Mouse (Mus musculus): ENCODE measurements at regions not wholly inside any gene's neighbourhood (a gene's known extent, or its start where the extent isn't known, plus 50 kb on each side); places are given as distances from the start of the nearest gene placed in this dataset.
A peak's percentile ranks its signal among the peaks of the same experiment; 100 is the strongest.

- no peak for DNase-seq (ENCODE audit: low read depth, low spot score)
Observed at GRCm38 (mm10) chr9:52243032-52243431, 74.7 kb upstream of the Zc3h12c start.

GRCm38 (mm10) chr9:52241577-52241976, 73.2 kb upstream of the Zc3h12c start:
- no peak for DNase-seq (ENCODE audit: low read depth, low spot score)

- no peak for DNase-seq (ENCODE audit: low read depth, low spot score)
Observed at GRCm38 (mm10) chr9:52240585-52241320, 72.4 kb upstream of the Zc3h12c start.

- no peak for DNase-seq (ENCODE audit: low read depth, low spot score)
Observed at GRCm38 (mm10) chr9:52234775-52235174, 66.4 kb upstream of the Zc3h12c start.

GRCm38 (mm10) chr9:52229589-52229988, 61.2 kb upstream of the Zc3h12c start:
- no peak for DNase-seq (ENCODE audit: low read depth, low spot score)

GRCm38 (mm10) chr9:52225646-52226045, 57.3 kb upstream of the Zc3h12c start:
- DNase-seq (ENCODE audit: low read depth, low spot score): no peak

- DNase-seq (ENCODE audit: low read depth, low spot score): peak; percentile 27
Observed at GRCm38 (mm10) chr9:52223509-52224113, 55.2 kb upstream of the Zc3h12c start.

All from R1 (cell line).